Mouse (Mus musculus): ENCODE results near the gene Ppat.
A peak's percentile ranks its signal among the peaks of the same experiment; 100 is the strongest.

Gene Ppat

DNA sequence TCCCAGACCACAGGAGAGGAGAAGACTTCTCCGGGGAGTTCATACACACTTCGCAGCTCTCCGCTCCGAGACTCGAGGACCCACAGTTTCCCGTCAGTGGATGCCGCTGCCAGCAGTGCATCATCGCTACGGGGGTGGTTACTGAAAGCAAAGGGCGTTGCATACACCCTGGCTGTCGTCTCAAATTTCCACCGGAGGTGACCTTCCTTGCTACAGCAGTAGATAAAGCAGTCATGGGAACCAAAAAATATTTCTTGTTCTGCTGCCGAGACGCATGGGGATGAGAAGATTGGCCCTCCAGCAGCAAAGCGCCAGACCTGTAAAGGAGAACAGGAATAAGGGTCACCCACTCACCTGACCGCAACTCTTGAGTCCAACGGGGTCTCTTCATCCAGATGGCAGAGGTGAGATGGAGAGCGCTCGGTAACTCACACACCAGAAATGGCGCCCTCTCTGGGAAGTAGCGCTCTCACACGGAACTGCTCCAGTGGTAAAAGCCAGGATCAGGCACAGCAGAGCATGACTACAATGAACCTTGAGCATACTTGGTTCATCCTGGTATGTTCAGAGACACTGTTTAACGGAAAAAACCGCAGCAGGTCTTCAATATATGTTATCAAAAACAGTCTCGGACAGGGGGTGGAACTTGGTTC is 75.1 kb downstream of the Ppat start:
- H3K36me3 ChIP-seq (ENCODE audit: control insufficient read depth, insufficient read depth, low read length, poor library complexity, severe bottlenecking) = 0 out of 2 replicates have a peak, but pooled peaks cover 10% of the 10 kb centered on the region
- no peaks in the 10 kb centered on the region for H3K27me3 ChIP-seq (ENCODE audit: control insufficient read depth, insufficient read depth, low read length, poor library complexity, severe bottlenecking)
- no peak for DNase-seq (ENCODE audit: low read depth, low spot score)

DNA sequence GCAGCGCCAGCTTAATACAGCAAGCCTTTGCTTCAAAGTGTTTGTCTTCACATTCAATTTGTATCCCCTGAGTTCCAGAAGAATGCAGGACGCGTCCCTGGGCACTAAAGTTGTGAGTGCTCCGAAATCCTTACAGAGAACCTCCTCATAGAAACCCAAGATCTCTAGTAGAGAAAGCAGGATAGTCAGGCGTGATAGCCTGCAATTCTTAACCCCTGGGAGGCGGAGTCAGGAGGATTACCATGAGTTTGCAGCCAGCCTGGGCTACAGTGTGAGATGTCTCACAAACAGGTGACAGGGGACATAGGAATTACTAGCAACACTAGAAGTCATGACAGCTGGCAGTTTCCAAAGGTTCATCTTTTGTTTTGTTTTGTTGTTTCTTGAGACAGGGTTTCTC is 81.8 kb downstream of the Ppat start:
- no peak for DNase-seq (ENCODE audit: low read depth, low spot score)
- Histone ChIP-seq H3K36me3 (ENCODE audit: control insufficient read depth, insufficient read depth, low read length, poor library complexity, severe bottlenecking) (0 out of 2 replicates have a peak, but pooled peaks cover 1% of the 10 kb centered on the region), H3K27me3 (ENCODE audit: control insufficient read depth, insufficient read depth, low read length, poor library complexity, severe bottlenecking) (no peaks in the 10 kb centered on the region)

DNA sequence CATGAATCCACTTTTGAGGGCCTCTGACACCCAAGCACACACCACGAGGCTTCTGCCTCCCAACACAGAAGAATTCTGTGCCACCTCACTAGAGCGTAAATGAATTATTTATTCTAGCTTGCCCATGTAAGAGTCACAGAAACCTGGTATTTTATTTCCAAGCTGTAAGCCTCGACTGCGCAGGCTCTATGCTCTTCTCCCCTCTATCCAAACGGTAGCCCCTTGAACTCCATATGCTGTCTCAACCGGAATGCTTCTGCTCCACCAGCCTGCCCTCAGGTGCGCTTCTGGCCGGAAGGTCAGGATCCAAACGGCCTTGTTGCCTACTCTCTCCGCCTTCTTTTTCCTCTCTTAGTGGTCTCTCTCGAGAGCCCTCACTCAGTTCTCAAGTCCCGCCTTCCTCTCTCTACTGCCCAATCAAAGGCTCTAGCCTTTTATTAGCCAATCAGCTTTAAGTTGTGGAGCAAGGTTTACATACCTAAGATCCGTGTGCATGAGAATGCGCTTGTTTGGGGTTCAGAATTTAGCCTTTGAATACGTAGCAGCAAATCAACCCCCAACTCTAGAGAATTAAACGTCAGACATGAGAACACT is 82.6 kb downstream of the Ppat start:
- Histone ChIP-seq H3K27me3 (ENCODE audit: control insufficient read depth, insufficient read depth, low read length, poor library complexity, severe bottlenecking) (no peaks in the 10 kb centered on the region), H3K36me3 (ENCODE audit: control insufficient read depth, insufficient read depth, low read length, poor library complexity, severe bottlenecking) (no peaks in the 10 kb centered on the region)
- peak; percentile 63 for DNase-seq (ENCODE audit: low read depth, low spot score)

DNA sequence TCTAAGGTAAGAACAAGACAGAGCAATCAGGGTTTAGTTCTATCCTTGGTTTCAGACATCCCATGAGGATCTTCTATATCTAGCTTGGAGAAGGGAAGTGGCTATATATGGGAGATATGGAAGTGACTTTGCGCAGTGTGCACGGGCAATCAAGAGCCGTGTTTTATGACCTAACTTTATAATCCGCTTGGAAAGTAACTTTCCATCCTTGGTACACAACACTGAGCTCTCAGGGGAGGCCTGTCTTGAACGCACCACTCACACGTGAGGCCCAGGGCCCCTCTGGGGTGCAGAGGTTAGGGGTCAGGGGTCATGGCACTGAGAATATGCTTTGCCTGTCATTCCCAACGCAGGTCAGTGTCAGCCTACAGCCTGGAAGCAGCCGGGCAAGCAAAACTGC is 84.6 kb downstream of the Ppat start:
- no peaks in the 10 kb centered on the region for H3K27me3 ChIP-seq (ENCODE audit: control insufficient read depth, insufficient read depth, low read length, poor library complexity, severe bottlenecking)
- DNase-seq (ENCODE audit: low read depth, low spot score) = no peak

More for the DNA sequence above, 84.6 kb downstream of the Ppat start:
- no peaks in the 10 kb centered on the region for H3K36me3 ChIP-seq (ENCODE audit: control insufficient read depth, insufficient read depth, low read length, poor library complexity, severe bottlenecking)

Data from splenic B cell, adult 2 months (primary cell).